Mouse (Mus musculus) liver, embryonic 16.5 days (tissue): ENCODE measurements around the gene Grik3. TPM values are rescaled to one million over a fixed set of nuclear protein-coding genes. Genes with fewer than 3 reads are reported as not detected.

ENCODE experiments used
- ATAC-seq: fragments of 200-750 bp; cut with Nextera tagmentation; 2 replicates; pipeline ENCODE4 v1.8.0; 2017; ENCODE audit warnings: low read depth, mild to moderate bottlenecking, moderate number of reproducible peaks, moderate library complexity
- H3K27ac ChIP-seq: fragments of 300-500 bp; sonication (generic); 2 replicates; pipeline ENCODE4 v1.5.1; 2014; ENCODE audit warnings: mild to moderate bottlenecking, low read length
- H3K27me3 ChIP-seq: fragments of 300-500 bp; sonication (generic); 2 replicates; pipeline ENCODE4 v1.6.1; 2014; ENCODE audit warnings: low read depth, low read length, mixed read lengths; ENCODE audit not compliant: control insufficient read depth, insufficient read depth
- H3K36me3 ChIP-seq: fragments of 300-500 bp; sonication (generic); 2 replicates; pipeline ENCODE4 v1.6.1; 2014; ENCODE audit warnings: mild to moderate bottlenecking; ENCODE audit not compliant: control insufficient read depth, insufficient read depth
- H3K4me1 ChIP-seq: fragments of 300-500 bp; sonication (generic); 2 replicates; pipeline ENCODE4 v1.6.1; 2014; ENCODE audit warnings: low read depth, low read length, mixed read lengths; ENCODE audit not compliant: control insufficient read depth
- H3K4me2 ChIP-seq: fragments of 300-500 bp; sonication (generic); 2 replicates; pipeline ENCODE4 v1.6.1; 2014; ENCODE audit warnings: low read depth, low read length, mixed read lengths
- H3K4me3 ChIP-seq: fragments of 300-500 bp; sonication (generic); 2 replicates; pipeline ENCODE4 v1.5.1; 2014; ENCODE audit warnings: low read depth, mild to moderate bottlenecking, low read length
- H3K9ac ChIP-seq: fragments of 300-500 bp; sonication (generic); 2 replicates; pipeline ENCODE4 v1.6.1; 2014; ENCODE audit warnings: low read depth, low read length
- H3K9me3 ChIP-seq: fragments of 300-500 bp; sonication (generic); replicated peaks from 2 replicates; pipeline ENCODE4 v1.6.1; 2016; ENCODE audit warnings: low read length; ENCODE audit not compliant: control insufficient read depth
- WGBS: fragments of 180-500 bp; shearing (Covaris S2); extraction: QIAGEN DNeasy Blood & Tissue Kit; methylation state at CpG from one replicate; pipeline ENCODE4 v1.1.7; 2014; ENCODE audit not compliant: insufficient replicate concordance; 5-methylcytosine and 5-hydroxymethylcytosine counted together
- polyA plus RNA-seq: library from polyadenylated mRNA; unstranded; fragments of >200 nt; fragmentation: Nextera tagmentation; extraction: Ambion mirVana; gene quantifications from 2 replicates; pipeline ENCODE4 v1.2.1, GENCODE M21; 2015

Grik3 gene
- polyA plus RNA-seq, 1 experiment from 2014 or later = not detected

DNA sequence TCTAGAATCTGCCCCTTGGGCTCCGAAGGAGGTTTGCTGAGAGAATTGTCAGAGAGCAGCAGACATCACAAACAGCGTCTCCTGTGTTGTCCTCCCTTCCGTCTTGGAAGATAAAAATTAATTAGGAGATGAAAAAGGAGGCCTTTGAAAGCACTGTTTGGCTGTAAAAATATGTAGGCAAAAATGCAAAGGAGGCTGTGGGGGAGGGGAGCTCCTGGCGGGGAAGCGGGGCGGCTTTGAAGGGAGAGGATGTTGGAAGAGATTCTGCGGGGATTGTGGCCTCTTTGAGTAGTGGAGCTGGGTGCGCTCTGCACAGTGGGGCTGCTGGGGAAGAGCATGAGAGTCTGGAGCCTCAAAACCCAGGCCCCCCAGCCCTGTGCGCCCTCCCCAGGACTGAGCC is 207.1 kb downstream of the Grik3 start:
- H3K36me3 ChIP-seq = no peaks in the 10 kb centered on the region
- ATAC-seq = no peak

GRCm38 (mm10) chr4:125699056-125699455 is 208.6 kb downstream of the Grik3 start:
- ATAC-seq = no peak
- Histone ChIP-seq H3K27me3 (peaks cover 3% of the 10 kb centered on the region; the same call in 1 of the 2 replicates), H3K4me3 (no peak overlapping the region), H3K4me2 (no peak overlapping the region), H3K4me1 (no peaks in the 10 kb centered on the region), H3K9ac (no peak overlapping the region), H3K9me3 (no peaks in the 10 kb centered on the region), H3K36me3 (no peaks in the 10 kb centered on the region), H3K27ac (no peak overlapping the region)
- WGBS = 66% methylated on average over 7 of the region's 7 CpGs

More for the DNA sequence above, 207.1 kb downstream of the Grik3 start:
- Histone ChIP-seq H3K4me2 (no peak overlapping the region), H3K9ac (no peak overlapping the region), H3K27me3 (peaks cover 3% of the 10 kb centered on the region; the same call in 1 of the 2 replicates), H3K27ac (no peak overlapping the region), H3K9me3 (no peaks in the 10 kb centered on the region), H3K4me3 (no peak overlapping the region), H3K4me1 (no peaks in the 10 kb centered on the region)
- 27% methylated on average over 9 of the region's 9 CpGs for WGBS

- no peaks in the 10 kb centered on the region for H3K4me1 ChIP-seq
- no peak for ATAC-seq
- no peak overlapping the region for H3K4me2 ChIP-seq
- H3K36me3 ChIP-seq = no peaks in the 10 kb centered on the region
- H3K27ac ChIP-seq = no peak overlapping the region
- 56% methylated on average over 8 of the region's 8 CpGs for WGBS
- no peak overlapping the region for H3K9ac ChIP-seq
- peaks cover 3% of the 10 kb centered on the region; the same call in 1 of the 2 replicates for H3K27me3 ChIP-seq
- H3K4me3 ChIP-seq = no peak overlapping the region
- H3K9me3 ChIP-seq = no peaks in the 10 kb centered on the region
Measured at GRCm38 (mm10) chr4:125700331-125700730, 209.8 kb downstream of the Grik3 start.

DNA sequence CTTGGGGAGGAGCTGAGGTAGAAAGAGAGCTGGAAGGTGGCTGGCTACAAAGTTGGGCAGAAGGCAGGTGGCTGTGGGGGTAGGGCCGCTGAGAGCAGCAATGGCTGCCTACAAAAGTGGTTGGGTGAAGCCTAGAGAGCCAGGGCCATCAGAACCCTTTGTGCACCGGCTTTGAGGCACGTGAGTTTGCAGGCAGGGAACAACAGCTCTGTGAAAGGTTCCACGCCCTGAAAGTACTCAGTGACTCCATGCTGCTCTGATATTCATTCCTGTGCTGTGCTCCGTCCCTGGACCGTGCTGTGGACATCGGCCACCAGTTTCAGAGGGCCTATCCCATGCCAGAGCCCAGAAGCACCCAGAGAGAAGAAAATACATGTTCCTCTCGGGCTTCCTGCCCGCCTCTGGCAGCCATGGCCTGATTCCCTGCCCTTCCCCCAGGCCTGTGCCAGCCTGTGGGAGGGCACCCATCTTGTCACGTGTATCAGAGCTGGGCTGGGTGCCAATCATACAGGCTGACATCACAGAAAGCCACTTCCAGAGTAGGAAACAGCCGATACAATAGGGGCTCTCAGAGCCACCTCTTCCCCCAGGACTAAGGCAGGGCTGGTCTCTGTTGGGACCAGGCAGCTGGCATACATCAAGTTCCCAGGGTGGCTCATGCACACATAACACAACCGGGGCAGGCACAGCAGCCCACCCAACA is 212.3 kb downstream of the Grik3 start:
- Histone ChIP-seq H3K9me3 (no peaks in the 10 kb centered on the region), H3K4me3 (no peak overlapping the region), H3K36me3 (no peaks in the 10 kb centered on the region), H3K9ac (no peak overlapping the region), H3K4me2 (no peak overlapping the region), H3K27ac (no peak overlapping the region), H3K4me1 (no peaks in the 10 kb centered on the region), H3K27me3 (peaks cover 3% of the 10 kb centered on the region; the same call in 1 of the 2 replicates)
- 57% methylated on average over 12 of the region's 12 CpGs for WGBS
- no peak for ATAC-seq

- H3K4me1 ChIP-seq = no peaks in the 10 kb centered on the region
- H3K9ac ChIP-seq = no peak overlapping the region
- H3K36me3 ChIP-seq = no peaks in the 10 kb centered on the region
- no peak overlapping the region for H3K4me3 ChIP-seq
- H3K4me2 ChIP-seq = no peak overlapping the region
- ATAC-seq = no peak
- WGBS = 30% methylated on average over 4 of the region's 4 CpGs
- no peaks in the 10 kb centered on the region for H3K9me3 ChIP-seq
- no peak overlapping the region for H3K27ac ChIP-seq
- no peaks in the 10 kb centered on the region for H3K27me3 ChIP-seq
Measured at GRCm38 (mm10) chr4:125703310-125703690, 212.8 kb downstream of the Grik3 start.

DNA sequence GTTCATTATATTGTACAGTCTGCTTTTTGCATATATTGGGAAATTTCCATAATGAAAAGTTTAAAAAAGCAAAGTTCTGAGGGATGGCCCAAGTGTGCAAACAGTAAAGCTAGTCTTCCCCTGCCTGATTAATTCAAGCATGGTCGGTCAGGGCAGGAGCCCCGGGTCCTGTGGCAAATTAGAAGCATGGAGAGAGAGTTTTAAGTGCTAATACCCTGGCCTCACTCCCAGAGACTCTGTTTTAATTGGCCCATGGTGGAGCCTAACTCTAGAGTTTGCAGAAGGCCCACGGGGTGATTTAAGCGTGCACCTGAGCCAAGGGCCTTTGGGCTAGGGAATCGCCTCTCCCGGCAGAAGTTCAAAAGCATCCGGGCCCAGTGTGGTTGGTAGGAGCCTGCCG is 215.2 kb downstream of the Grik3 start:
- Histone ChIP-seq H3K27ac (no peak overlapping the region), H3K9me3 (no peaks in the 10 kb centered on the region), H3K36me3 (no peaks in the 10 kb centered on the region), H3K27me3 (no peaks in the 10 kb centered on the region), H3K9ac (no peak overlapping the region), H3K4me1 (no peaks in the 10 kb centered on the region), H3K4me2 (no peak overlapping the region), H3K4me3 (no peak overlapping the region)
- WGBS = 70% methylated on average over 8 of the region's 8 CpGs
- ATAC-seq = no peak

GRCm38 (mm10) chr4:125709716-125710115 is 219.2 kb downstream of the Grik3 start:
- Histone ChIP-seq H3K9me3 (no peaks in the 10 kb centered on the region), H3K4me3 (no peak overlapping the region), H3K36me3 (no peaks in the 10 kb centered on the region), H3K4me1 (no peaks in the 10 kb centered on the region), H3K4me2 (no peak overlapping the region), H3K27me3 (no peaks in the 10 kb centered on the region), H3K27ac (no peak overlapping the region), H3K9ac (no peak overlapping the region)
- no peak for ATAC-seq
- WGBS = 59% methylated on average over 10 of the region's 10 CpGs

DNA sequence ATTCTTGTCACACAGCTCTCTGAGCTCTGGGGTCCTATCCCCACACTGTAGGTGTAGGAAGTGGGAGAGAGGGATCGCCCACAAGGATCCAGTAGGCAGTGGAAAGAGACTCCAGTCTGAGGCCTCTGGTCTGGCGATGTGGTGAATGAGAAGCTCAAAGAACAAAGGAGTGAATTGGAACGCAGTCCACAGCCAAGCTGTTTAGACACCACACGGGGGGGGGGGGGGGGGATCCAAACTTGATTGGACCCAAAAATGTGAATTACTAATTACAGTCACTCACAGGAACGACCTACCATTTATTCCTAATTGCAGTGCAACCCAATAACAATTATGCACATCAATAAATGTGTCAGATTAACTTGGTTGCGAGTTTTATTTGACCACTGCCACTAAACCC is 227.4 kb downstream of the Grik3 start:
- H3K4me3 ChIP-seq = no peak overlapping the region
- H3K27ac ChIP-seq = no peak overlapping the region
- WGBS = 49% methylated on average over 6 of the region's 6 CpGs
- no peaks in the 10 kb centered on the region for H3K36me3 ChIP-seq
- no peak overlapping the region for H3K4me2 ChIP-seq
- no peaks in the 10 kb centered on the region for H3K4me1 ChIP-seq
- ATAC-seq = no peak
- H3K9me3 ChIP-seq = no peaks in the 10 kb centered on the region
- H3K9ac ChIP-seq = no peak overlapping the region
- no peaks in the 10 kb centered on the region for H3K27me3 ChIP-seq

DNA sequence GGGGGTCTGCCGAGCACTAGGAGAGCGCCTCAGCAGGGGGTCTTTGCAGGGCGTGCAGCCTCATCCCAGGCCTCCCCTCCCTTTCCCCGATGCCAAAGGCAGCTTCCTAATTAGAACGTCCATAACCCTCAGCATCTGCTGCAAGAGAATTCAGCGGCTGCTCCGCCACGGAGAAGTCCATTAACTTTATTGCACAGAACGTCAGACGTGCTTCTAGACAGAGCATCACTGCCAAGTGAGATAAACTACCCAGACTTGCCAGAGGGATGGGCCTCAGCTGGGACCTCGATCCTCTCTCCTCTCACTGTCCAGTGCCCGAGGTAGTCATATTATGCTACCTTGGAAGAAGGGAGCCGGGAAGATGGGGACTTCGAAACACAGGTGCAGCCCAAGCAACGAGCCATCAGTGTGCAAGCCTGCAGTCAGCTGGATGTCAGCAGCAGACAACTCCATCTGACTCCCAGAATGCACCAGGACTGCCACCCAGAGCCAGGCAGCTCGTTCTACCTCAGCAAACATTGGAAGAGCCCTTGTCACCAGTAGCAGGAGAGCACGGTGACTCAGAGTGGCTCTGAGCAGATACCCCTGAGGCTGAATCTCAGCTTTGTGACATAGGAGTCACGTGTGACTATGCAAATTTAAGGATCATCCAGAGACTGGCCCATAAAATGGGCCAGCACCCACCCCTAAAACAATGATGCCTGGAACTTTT is 228.1 kb downstream of the Grik3 start:
- Histone ChIP-seq H3K9ac (no peak overlapping the region), H3K36me3 (no peaks in the 10 kb centered on the region), H3K9me3 (no peaks in the 10 kb centered on the region), H3K4me3 (no peak overlapping the region), H3K27me3 (no peaks in the 10 kb centered on the region), H3K4me1 (no peaks in the 10 kb centered on the region), H3K27ac (no peak overlapping the region), H3K4me2 (no peak overlapping the region)
- no peak for ATAC-seq
- 30% methylated on average over 18 of the region's 18 CpGs for WGBS
